Mouse (Mus musculus) megakaryocyte progenitor cell, adult 5-6 weeks (primary cell): ENCODE data around the gene Gm9507. TPM values are rescaled to one million over a fixed set of nuclear protein-coding genes. Genes with fewer than 3 reads are reported as not detected.
"Not testable (repeated sequence)": the region's sequence is repeated elsewhere in the genome, so short reads cannot be mapped to it uniquely, and the experiment has no call there.

Source experiments
- ATAC-seq: replicated peaks from 2 replicates; pipeline ENCODE4 v1.8.0; 2016; ENCODE audit warnings: mild to moderate bottlenecking, moderate TSS enrichment, inconsistent platforms; ENCODE audit not compliant: poor library complexity
- total RNA-seq, 2 experiments: library from RNA; stranded (forward) in 1 of 2; stranded (reverse) in 1 of 2; fragments of 157-497, 149-512 nt in 1 of 2; fragments of 200-1000 nt in 1 of 2; gene quantifications; 2 replicates each; pipeline versions ENCODE4 v1.2.3 to v1.2.4; 2015 to 2017

The Gm9507 gene
- total RNA-seq (2015) (not detected in 2 replicates), total RNA-seq (2017) (not detected in 2 replicates)

DNA sequence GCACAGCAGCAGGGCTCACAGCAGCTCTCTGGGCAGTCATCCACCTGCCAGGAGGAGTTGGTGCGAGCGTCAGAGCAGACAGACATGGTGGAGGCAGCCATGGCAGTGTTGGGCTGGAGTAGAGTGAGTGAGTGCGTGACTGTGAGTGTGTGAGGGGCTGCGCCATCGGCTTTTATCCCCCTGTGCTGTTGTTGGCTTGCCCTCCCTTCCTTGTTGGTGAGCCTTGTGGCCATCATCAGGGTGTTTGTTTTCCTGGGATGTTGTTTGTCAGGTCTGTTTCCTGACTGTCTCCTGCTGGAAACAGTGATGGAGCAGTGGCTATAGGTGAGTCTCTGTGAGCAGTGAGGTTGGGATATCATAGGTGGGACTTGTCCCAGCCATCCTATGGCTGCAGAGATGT is at the start of gene Gm9507:
TSS of gene Gm9507 (minus strand) at position 101 of the 400 bp plus-strand sequence.
- ATAC-seq: no peak

DNA sequence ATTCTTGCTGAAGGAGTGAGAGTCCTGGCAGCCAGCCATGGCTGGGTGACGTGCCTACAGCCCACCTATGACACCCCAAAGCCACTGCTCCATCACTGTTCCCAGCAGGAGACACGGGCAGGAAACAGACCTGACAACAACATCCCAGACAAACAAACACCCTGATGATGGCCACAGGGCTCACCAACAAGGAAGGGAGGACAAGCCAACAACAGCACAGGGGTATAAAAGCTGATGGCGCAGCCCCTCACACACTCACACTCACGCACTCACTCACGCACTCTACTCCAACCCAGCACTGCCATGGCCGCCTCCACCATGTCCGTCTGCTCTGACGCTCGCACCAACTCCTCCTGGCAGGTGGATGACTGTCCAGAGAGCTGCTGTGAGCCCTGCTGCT is 40.9 kb upstream of the Gm9507 start, which contains the start of gene Gm10318:
TSS of gene Gm10318 (plus strand) at position 301 of the 400 bp plus-strand sequence.
- ATAC-seq: no peak

DNA sequence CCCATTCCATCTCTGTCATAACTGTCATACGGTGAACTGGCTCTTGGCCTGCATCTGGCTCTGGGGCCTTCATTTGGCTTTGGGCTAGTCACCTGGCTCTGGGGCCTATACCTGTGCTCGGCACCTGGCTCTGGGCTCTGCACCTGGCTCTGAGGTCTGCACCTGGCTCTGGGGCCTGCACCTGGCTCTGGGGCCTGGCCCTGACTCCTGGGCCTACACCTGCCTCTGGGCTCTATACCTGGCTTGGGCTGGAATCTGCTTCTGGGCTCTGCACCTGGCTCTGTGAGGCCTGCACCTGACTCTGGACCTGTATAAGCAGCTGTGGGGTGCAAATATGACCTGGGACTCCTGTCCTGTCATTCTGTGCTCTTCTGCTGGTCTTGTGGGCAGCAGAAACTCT is 35.9 kb upstream of the Gm9507 start:
- ATAC-seq: no peak

GRCm38 (mm10) chr10:77846961-77847360 is 35.3 kb upstream of the Gm9507 start:
- ATAC-seq: no peak

GRCm38 (mm10) chr10:77846503-77846902 is 34.9 kb upstream of the Gm9507 start, which contains the start of gene Gm36176:
TSS of gene Gm36176 (plus strand) at chr10:77846803.
- no peak for ATAC-seq

DNA sequence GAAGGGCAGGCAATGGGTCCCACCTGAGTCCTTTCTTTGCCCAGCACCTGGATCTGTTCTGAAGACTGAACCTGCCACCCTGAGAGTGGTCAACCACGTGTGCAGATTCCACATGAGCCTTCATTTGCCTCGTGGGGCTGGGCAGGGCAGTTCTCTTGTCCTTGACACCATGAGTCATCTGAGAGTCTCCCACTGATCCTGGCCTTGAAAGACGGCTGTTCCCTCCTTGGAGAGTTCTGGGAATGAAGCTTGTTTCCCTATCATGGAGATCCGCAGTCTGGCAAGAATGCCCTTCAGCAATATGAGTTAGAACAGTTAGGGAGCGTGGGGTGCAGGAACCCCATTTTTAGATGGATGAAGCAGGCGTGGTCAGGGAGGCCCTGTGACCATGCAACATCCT is 27.4 kb upstream of the Gm9507 start:
- ATAC-seq: no peak

DNA sequence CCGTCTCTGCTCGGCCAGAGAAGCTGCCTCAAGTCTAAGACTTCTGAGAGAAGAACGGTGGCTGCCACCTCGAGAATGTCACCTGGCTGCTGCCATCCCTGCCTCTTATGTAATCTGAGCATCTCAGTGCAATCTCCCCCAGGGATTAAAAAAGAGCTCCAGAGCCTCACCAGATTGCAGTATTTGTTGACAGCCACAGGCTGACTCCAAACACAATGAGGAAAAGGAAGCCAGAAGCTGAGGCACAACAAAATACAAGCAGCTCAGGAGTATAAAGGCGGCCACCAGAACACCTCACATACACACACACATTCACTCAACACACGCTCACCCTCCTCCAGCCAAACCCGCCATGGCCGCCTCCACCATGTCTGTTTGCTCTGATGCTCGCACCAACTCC is 24.0 kb upstream of the Gm9507 start, which contains the start of gene Krtap10-10:
TSS of gene Krtap10-10 (plus strand) at position 301 of the 400 bp plus-strand sequence.
- no peak for ATAC-seq

GRCm38 (mm10) chr10:77826951-77827350 is 15.3 kb upstream of the Gm9507 start, which contains the start of gene Krtap10-4:
TSS of gene Krtap10-4 (minus strand) at chr10:77827095.
- no peak for ATAC-seq

GRCm38 (mm10) chr10:77819203-77819602 is 7.6 kb upstream of the Gm9507 start:
- ATAC-seq: no peak

DNA sequence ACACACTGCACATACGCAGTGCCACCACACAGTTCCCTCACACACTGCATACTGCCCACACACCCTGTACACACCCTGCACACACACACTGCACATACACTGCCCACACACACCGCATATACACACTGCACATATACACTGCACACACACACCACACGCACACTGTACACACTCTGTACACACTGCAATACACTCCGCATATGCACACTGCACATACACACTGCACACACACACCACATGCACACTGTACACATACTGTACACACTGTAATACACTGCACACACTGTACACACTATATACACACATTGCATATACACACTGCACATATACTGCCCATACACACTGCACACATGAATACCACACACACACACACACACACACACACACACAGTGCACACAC is 6.9 kb upstream of the Gm9507 start:
- no peak for ATAC-seq

GRCm38 (mm10) chr10:77815514-77815913 is 3.9 kb upstream of the Gm9507 start:
- ATAC-seq: 0 out of 2 replicates have a peak, but pooled peaks have one; percentile 37

DNA sequence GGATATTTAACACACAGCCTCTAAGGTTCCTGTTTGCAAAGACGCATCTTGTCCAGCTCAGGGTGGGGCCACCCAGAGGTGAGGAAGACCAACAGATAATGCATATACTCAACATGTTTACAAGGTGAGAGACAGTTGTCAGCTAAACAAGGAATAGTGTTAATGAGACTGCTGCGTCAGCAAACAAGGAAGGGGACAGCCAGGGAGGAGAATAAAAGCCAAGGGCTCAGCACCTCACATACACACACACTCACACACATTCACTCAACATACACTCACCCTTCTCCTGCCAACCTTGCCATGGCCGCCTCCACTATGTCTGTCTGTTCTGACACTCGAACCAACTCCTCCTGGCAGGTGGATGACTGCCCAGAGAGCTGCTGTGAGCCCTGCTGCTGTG is 2.7 kb upstream of the Gm9507 start, which contains the start of gene Gm2696:
TSS of gene Gm2696 (plus strand) at position 301 of the 400 bp plus-strand sequence.
- ATAC-seq: no peak

DNA sequence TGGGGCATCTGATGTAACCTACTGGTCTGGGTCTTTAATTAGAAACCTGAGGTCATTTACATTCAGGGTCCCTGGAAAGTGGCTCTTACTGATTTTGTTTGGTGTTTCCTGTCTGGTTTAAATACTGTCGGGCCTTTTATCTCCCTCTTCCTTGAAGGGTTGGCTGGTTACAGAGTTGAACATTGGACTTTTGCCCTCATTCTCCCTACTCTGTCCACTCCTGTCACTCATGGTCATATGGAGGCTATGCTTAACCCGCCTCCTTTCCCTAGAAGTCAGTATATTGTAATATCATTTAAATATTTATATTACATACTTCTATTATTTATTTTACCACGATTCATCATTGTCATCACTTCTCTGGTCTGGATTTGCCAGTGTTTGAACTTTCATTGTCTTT is 7.5 kb downstream of the Gm9507 start:
- ATAC-seq: no peak

- no peak for ATAC-seq
Observed at GRCm38 (mm10) chr10:77798921-77799508, 12.6 kb downstream of the Gm9507 start, which contains the start of gene Gm19668. TSS of gene Gm19668 (minus strand) at chr10:77799133.

DNA sequence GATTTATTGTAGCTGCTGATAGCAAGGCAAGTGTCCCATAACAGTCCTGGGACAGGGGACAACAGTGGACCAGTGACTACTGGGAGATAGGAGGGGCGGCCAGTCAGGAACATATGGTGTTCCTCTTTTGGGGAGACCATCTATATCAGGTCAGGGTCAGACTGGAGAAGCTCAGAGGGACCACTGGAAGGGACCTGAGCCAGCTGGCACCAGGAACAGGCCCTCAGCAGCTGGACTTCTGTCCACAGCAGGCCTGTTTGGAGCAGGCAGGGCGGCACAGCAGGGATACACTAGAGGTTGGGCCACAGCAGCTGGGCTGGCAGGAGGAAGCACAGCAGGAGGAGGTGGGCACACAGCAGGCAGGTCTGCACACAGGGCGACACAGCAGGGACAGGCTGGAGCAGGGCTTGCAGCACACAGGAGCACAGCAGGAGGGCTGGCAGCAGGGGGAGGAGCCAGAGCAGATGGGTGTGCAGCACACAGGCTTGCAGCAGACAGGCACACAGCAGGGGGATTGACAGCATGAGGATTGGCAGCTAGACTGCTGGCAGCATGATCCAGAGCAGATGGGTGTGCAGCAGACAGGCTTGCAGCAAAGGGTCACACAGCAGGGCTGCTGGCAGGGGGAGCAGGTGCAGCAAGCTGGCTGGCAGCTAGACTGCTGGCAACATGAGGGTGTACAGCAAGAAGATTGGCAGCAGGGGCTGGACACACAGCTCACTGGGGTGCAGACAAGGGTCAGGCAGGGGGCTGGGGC is 13.3 kb downstream of the Gm9507 start:
- not testable (repeated sequence) for ATAC-seq

DNA sequence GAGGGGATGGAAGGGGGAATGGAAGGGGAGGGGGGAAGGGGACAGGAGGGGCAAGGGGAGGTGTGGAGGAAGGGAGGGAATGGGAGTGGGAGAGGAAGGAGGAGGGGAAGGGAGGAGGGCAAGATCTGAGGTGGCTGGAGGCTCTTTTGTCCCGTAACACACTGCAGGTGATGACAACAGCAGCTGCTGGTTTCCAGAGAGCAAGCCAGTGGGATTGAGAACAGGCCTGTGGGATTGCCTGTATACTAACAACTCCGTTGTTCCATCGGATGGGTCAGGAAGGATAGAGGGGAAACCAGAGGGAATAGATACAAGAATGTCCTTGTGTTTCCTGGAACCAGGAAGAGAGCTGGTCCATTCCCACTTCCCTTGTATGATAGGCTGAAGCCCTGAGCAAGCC is 14.0 kb downstream of the Gm9507 start:
- ATAC-seq: no peak

GRCm38 (mm10) chr10:77794976-77795375 is 16.7 kb downstream of the Gm9507 start, which contains the start of gene Gm9639:
TSS of gene Gm9639 (minus strand) at chr10:77795076.
- no peak for ATAC-seq

- no peak for ATAC-seq
Observed at GRCm38 (mm10) chr10:77788621-77789020, 23.0 kb downstream of the Gm9507 start.

GRCm38 (mm10) chr10:77787876-77788275 is 23.8 kb downstream of the Gm9507 start, which contains the start of gene Gm7137:
TSS of gene Gm7137 (minus strand) at chr10:77788200.
- not testable (repeated sequence) for ATAC-seq

DNA sequence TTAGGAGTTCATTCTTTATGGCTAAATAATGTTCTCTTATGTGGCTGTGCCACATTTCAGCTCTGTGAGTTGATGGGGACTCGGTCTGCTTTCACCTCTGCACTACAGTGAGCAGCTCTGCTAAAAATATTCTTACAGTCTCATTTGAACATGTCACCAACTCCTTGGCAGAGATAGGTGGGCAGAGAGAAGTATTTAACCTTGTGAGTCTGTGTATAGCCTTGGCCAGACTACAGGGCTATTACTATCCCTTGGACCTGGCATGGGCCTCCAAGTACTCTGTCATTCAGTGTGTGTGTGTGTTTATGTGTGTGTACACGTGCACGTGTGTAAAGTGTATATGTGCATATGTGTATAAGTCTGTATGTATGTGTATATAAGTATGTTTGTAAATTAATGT is 28.2 kb downstream of the Gm9507 start:
- not testable (repeated sequence) for ATAC-seq

- not testable (repeated sequence) for ATAC-seq
Observed at GRCm38 (mm10) chr10:77782442-77782841, 29.2 kb downstream of the Gm9507 start, which contains the start of gene Gm3250. TSS of gene Gm3250 (minus strand) at chr10:77782542.

DNA sequence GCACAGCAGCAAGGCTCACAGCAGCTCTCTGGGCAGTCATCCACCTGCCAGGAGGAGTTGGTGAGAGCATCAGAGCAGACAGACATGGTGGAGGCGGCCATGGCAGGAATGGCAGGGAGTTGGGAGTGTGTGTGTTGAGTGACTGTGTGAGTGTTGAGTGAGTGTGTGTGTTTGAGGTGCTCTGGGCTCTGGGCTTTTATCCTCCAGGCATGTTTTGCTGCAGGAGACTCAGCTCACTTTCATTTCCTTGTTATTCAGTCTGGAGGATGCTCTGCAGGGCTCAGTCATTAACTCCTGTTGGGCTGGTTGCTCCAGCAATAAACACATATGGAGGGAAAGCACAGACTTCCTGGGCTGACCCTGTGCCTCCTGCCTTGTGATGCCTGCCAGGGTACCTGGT is 34.8 kb downstream of the Gm9507 start, which contains the start of gene Gm7138:
TSS of gene Gm7138 (minus strand) at position 101 of the 400 bp plus-strand sequence.
- ATAC-seq: not testable (repeated sequence)
